Mouse (Mus musculus) monocyte, adult 5-6 weeks (primary cell): Measurements from ENCODE around the gene Calhm2. TPM values are rescaled to one million over a fixed set of nuclear protein-coding genes. Genes with fewer than 3 reads are reported as not detected.

Source experiments
- ATAC-seq: fragments of 153-309, 156-312 bp; replicated peaks from 2 replicates; pipeline ENCODE4 v1.8.0; 2017; ENCODE audit warnings: mild to moderate bottlenecking; ENCODE audit not compliant: low TSS enrichment, insufficient number of reproducible peaks, severe bottlenecking, poor library complexity, low FRiP score
- total RNA-seq: library from RNA; stranded (forward); fragments of 200-1000, 200-491, 200-594 nt; gene quantifications from 3 replicates; pipeline ENCODE4 v1.2.3, GENCODE M21; 2017

The Calhm2 gene
- total RNA-seq = 28.2 to 57.6 TPM (median 36.5 TPM) in 3 replicates

GRCm38 (mm10) chr19:47137771-47138421, at the start of gene Calhm2:
Calhm2 (minus strand) TSS chr19:47138294.
- peak; percentile 36; the same call in 1 of the 2 replicates for ATAC-seq

- ATAC-seq = no peak
Measured at GRCm38 (mm10) chr19:47186514-47187275, 48.6 kb upstream of the Calhm2 start.

- ATAC-seq = no peak
Measured at GRCm38 (mm10) chr19:47184736-47185135, 46.6 kb upstream of the Calhm2 start.

GRCm38 (mm10) chr19:47184221-47184620, 46.1 kb upstream of the Calhm2 start:
- no peak for ATAC-seq

- no peak for ATAC-seq
Measured at GRCm38 (mm10) chr19:47180011-47180410, 41.9 kb upstream of the Calhm2 start.

DNA sequence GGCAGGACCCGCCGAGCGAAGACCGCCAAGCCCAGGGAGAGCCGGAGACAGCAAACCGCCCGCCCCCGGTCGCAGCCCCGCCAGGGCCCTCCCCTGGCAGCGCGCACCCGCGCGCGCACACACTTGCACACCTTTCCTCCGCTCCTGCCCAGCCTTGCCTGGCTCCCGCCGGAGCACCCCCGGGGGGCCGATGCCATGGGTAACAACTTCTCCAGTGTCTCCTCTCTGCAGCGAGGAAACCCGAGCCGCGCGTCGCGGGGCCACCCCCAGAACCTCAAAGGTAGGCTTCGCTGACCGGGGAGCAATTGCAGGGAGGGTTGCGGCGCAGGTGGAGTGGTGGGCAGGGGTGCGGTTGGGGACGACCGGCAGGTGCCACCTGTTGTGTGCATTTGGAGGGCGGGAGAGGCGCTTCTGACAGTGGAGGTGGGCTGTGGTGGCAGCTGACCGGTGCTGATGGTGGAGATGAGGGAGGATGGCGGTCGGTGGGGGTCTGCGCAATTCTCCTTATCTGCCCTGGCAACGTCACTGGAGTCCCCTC, 41.2 kb upstream of the Calhm2 start:
- no peak for ATAC-seq

GRCm38 (mm10) chr19:47178431-47179271, 40.6 kb upstream of the Calhm2 start, which contains the start of gene Neurl1a:
Neurl1a (plus strand) TSS chr19:47178820.
- no peak for ATAC-seq

DNA sequence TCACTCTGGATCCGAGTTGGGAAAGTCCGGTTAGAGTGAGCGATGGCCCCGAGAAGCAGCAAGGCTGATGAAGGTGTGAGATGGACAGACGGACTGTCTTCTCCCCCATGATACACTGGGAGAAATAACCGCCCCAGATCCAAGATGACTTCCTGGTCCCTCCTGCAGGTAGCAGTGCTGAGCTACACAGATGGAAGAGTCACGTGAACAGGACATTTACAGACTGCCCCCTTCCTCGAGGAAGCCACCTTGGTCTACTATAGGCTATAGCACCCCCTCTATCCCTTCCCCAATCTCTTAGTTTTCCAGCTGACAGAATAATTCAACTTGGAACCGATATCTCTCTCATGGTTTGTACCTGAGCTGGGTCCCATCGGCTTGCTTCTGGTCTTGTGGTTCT, 39.9 kb upstream of the Calhm2 start:
- 0 out of 2 replicates have a peak, but pooled peaks have one; percentile 6 for ATAC-seq

- no peak for ATAC-seq
Measured at GRCm38 (mm10) chr19:47176916-47177505, 38.9 kb upstream of the Calhm2 start.

- no peak for ATAC-seq
Measured at GRCm38 (mm10) chr19:47175472-47175871, 37.4 kb upstream of the Calhm2 start.

- ATAC-seq = 0 out of 2 replicates have a peak, but pooled peaks have one; percentile 47
Measured at GRCm38 (mm10) chr19:47174515-47174914, 36.4 kb upstream of the Calhm2 start.

GRCm38 (mm10) chr19:47168793-47169412, 30.8 kb upstream of the Calhm2 start:
- peak; percentile 78 for ATAC-seq

DNA sequence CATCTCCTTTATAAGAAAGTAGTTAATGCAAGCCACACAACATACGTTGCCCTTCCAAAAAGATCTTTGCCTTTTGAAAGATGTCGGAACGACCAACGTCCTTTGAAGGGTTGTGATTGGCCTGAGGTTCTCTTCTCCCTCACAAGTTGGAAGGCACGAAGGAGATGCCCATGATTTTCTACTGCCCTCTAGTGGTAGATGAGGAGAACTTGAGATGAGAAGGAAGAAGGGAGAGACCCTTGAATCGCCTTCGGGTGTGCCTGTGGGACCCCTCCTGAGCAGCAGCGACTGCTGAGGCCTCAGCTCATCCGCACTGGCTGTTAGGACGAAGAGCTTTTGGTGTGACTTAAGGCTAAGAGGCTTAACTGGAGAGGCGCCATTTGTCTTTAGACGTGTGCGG, 30.1 kb upstream of the Calhm2 start:
- peak; percentile 82 for ATAC-seq

GRCm38 (mm10) chr19:47167617-47168214, 29.6 kb upstream of the Calhm2 start:
- ATAC-seq = 0 out of 2 replicates have a peak, but pooled peaks have one; percentile 6

DNA sequence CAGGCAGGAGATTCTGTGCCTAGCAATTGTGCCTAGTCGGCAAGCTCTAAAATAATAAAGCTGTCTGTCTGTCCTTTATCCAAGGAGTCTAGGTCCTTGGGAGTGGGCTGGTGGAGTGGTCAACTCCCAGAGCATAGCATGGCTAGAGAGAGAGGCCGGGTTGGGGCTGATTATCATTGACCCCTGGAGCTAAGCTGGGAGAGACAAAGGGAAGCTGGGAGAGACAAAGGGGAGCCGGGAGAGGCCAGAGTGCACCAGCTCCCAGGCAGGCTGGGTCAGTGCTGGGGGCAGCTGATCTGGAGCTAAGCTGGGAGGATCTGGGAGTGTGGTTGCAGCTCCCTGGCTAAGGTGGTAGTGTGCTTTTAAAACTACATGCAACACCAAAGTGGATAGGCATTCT, 28.7 kb upstream of the Calhm2 start:
- ATAC-seq = no peak

- ATAC-seq = no peak
Measured at GRCm38 (mm10) chr19:47163176-47163744, 25.2 kb upstream of the Calhm2 start.

- no peak for ATAC-seq
Measured at GRCm38 (mm10) chr19:47161669-47162068, 23.6 kb upstream of the Calhm2 start.
